Mouse (Mus musculus) MEL-GATA-1-ER (cell line): ENCODE data around the gene Ifna13.

Experiments used
- DNase-seq: peaks from one replicate; pipeline ENCODE4 v3.0.0-alpha.2; 2012; ENCODE audit warnings: low read depth; ENCODE audit errors: extremely low read depth

The Ifna13 gene

DNA sequence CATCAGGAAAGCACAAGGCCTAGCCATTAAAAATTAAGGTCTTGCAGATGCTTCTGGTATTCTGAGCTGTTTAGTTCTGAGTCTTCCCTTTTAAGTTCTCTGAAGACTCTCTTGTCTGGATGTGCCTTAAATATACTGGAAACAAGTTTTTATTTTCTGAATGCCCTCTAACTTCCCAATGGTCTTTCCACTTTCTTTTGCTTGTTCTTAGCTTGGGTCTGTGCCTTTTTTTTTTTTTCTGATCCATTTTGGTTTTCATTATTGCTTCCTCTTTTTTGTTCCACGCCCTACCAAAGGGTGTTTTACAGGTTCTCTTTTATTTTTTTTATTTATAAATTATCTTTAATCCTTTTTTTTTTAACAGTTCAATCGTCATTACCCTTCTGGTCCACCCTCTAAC is at the start of gene Ifna13:
TSS of gene Ifna13 (minus strand) at position 101 of the 400 bp plus-strand sequence.
- DNase-seq = peak; percentile 18

DNA sequence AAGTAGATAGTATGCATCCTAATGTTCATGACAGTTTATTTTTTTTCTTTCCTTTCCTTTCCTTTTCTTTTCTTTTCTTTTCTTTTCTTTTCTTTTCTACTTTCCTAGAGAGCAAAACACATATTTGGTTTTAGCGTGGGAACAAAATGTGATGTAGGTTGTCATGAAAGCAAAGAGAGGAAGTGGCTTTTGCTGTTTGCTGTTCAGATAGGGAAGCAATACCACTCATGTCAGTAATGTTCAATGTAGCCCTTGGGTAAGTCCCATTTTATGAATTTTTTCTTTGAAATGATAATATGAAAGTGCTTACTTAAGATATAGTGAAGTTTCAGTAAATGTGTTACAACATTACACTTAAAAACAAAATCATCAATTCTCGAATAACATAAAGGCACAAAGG is 49.1 kb upstream of the Ifna13 start:
- DNase-seq = no peak

DNA sequence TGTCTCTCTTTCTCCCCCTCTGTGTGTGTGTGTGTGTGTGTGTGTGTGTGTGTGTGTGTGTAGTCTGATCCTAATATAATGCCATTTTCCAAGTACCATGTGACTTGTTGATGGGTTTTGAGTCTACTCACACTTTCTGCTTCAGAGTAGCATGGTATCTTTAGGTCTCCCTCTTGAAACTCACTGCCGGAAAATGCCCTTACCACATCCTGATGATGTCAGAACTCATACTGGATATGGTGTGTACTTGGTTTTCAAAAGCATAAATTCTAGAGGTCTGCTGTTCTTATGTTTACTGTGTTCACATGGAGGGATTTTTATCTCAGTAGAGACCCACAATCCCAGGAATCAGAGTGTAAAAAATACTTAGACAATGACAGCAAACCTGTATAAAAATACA is 48.3 kb upstream of the Ifna13 start:
- DNase-seq = no peak

DNA sequence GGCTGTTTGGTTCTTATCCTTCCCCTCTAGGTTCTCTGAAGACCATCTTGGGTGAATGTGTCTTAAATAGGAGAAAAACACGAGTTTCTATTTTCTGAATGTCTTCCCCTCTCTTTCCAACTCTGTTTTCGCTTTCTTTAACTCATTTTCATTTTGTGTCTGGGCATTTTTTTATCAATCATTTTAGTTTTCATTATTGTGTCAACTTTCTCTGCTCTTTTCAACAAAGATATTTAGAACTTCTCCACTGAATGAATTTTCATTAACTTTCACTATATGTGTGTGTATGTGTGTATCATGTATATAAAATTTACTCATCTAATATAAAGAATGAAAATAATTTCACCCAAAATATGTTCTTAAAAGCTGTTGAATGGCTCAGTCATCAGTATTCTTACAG is 47.0 kb upstream of the Ifna13 start, which contains the start of gene Ifnab:
TSS of gene Ifnab (minus strand) at position 101 of the 400 bp plus-strand sequence.
- no peak for DNase-seq

DNA sequence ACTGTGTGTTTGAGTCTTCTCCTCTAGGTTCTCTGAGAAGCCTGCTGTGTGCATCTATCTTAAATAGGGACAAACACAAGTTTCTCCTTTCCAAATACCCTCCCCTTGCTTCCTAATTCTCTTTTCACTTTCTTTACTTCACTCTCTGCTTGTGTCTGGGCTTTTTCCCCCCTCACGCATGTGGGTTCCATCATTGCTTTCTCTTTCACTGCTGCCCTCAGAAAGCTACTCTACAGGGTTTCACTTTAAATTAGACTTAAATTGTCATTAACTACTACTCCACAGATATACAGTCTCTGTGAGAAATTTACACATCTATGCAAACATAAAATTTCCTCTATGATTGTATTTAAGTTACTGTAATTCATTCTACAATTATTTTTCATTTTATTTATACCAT is 39.6 kb upstream of the Ifna13 start, which contains the start of gene Ifna2:
TSS of gene Ifna2 (minus strand) at position 101 of the 400 bp plus-strand sequence.
- DNase-seq = no peak

DNA sequence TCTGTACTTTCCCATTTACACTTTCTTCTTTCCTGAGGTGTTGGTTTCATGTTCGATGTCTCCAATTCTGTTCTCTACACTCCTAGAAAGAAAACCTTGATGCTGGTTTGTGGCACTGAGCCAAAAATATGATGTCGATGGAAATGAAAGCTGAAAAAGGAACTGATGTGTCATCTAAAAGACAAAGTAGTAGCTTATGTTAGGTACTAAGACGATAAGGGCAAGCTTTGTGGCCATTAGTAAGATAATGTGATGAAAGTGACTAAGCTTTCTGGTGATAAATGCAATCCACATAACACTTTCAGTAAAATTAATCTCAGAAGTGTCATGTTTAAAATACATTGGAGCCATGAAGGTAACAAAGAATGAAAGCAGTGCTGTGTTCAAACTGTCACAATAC is 37.1 kb upstream of the Ifna13 start:
- DNase-seq = no peak

DNA sequence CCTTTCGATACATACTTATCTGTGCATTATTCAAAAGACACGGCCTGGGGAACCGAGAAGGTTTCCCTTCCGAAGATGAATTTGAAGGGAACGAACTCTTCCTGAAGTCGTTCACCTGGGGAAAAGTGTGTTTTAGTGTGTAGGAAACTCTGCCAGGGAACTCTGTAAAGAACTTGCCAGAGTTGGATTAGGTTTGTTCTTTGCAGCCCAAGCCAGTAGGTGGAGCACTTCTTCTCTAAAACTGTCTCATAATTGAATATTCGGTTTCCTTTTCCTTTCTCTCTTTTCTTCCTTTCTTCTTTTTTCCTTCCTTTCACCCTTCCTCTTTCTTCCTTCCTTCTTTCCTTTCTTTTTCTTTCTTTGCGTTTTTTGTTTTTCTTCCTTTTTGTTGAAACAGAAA is 36.1 kb upstream of the Ifna13 start:
- no peak for DNase-seq

DNA sequence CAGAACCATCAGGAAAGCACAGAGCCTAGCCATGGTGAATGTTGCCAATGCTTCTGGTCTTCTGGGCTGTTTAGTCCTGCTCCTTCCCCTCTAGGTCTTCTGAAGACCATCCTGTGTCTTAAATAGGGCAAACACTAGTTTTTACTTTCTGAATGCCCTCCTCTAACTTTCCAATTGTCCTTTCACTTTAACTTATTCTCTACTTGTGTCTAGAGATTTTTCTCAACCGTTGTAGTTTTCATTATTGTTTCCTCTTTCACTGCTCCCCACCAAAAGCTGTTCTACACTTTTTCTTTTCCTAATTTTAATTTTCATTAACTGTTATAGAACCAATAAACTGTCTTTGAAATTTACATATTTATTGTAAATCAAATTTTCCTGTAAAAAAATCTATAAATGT is 32.6 kb upstream of the Ifna13 start, which contains the start of gene Ifna16:
TSS of gene Ifna16 (minus strand) at position 101 of the 400 bp plus-strand sequence.
- DNase-seq = no peak

DNA sequence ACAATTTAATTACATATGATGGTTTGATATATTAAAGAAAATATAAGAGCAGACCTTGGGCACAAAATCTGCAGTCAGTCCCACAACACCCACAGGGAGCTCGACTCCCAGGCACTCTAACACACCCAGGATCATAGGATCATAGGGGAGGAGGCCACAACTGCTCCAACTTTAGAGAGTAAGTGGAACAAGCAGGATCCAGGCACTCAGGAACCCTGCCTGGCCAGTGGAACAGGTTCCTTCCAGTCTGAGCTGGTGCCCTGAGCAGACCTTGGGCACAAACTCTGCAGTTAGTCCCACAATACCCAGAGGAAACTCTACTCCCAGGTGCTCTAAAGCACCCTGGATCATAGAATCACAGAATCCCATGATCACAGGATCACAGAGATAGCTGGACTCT is 11.2 kb upstream of the Ifna13 start:
- DNase-seq = no peak

DNA sequence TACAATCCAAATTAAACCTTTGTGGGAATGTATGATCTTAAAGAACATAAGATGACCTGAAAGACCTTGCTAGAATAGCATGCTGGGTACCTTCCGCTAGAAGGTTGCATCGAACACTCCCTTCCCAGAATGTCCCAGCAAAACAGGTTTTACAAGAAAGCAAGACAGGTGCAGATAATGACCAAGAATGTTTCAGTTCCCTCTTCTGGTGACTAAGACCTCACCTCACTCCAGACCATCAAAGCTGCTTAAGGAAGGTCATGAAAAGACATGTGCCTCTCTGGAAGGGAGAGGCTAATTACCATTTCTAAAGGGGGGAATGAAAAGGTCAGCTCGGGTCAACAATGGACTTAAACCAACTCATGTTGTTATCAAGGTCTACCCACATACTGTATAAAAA is 9.4 kb upstream of the Ifna13 start:
- DNase-seq = no peak

DNA sequence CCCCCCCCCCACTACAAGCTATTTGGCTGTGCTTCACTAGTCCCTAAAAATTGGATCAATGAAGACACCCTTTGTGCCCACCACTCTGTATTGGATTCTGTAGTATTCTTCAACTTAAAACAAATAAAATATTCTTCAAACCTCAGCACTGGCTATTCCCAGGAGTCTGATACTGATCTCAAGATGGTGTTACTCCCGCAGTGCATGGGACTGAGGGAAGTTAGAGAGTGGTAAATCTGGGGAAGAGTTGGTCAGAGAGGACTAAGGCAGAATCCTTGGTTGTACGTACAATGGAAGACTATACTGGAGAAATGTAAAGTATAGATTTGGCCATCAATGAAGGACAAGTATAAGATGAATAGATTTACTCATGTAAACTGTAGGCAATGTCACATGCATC is 1.7 kb downstream of the Ifna13 start:
- DNase-seq = peak; percentile 55

DNA sequence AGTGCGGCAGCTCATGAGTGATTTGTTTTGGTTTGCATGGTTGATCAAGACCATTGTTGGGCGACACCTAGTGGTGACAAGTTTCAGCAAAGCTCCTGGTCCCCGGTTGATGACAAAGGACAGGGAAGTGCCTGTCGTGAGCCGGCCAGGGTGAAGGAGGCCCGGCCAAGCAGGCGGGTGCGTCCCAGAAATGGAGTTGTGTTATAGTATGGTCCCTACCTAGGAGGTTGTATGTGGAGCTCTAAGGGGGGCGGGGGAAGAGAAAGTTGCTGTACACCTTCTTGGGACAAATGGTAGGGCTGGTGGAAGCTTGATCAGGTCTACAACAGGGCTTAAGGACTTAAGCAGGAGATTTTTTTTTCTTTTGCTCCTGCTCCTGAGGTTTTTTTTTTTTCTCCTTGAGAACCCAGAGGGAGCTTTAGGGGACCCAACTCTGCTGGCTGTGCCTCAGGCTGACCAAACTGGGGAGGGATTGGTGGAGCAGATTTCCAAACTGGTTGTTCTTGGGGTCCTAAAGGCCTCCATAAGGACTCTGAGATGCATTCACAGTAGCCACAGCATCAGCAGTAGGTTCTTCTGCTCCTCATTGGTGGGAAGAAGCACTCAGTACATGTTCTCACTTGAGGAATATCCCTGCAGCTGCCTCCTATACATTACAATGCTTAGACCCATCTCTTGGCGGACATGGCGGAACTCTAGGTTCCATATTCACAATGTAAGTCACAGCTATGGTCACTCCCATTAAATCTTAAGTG is 3.0 kb downstream of the Ifna13 start:
- DNase-seq = peak; percentile 98

DNA sequence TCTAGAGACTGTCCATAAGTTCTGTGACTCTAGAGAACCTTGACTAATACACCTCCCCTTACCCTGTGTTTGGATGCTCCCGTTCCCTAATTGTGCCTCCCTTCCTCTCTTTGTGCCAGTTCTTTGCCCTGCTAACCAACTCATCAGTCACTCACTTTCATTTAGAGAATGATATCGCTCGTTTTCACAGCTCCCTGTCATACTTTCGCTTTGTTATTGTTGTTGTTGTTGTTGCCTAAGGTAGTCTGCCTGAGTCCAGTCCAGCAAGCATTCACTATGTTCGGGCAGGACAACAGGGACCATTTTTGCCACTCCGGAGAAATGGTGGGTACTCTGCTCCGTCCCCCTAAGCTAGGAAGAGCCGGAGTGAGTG is 3.6 kb downstream of the Ifna13 start:
- no peak for DNase-seq

DNA sequence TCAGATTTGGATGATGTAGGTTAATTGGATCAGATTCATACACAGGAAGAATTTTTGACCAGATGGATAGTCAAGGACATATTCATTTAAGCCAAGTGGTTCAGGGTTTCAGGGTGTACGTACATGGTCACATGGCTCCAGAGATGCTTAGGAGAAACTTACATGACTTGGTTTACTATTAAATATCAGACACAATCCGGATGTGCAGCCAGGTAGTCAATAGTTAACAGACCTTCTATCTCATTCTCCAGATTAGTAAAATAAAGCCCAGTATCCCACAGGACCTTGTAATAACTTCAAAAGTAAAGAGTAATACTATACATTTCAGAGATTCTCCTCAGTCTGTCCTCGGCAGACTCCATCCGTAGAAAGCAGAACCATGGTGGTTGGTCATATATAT is 9.9 kb downstream of the Ifna13 start, which contains the start of gene C87499:
TSS of gene C87499 (minus strand) at position 101 of the 400 bp plus-strand sequence.
- no peak for DNase-seq

DNA sequence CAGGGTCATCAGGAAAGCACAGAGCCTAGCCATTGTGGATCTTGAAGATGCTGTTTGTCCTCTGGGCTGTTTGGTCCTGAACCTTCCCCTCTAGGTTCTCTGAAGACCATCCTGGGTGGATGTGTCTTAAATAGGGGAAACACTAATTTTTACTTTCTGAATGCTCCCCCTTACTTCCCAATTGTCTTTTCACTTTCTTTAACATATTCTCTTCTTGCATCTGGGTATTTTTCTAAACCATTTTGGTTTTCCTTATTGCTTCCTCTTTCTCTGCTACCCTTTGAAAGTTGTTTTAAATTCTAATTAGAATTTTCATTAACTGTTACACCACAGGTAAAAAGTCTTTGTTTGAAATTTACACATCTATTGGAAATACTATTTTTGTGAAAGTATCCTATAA is 41.0 kb downstream of the Ifna13 start, which contains the start of gene Ifna12:
TSS of gene Ifna12 (minus strand) at position 101 of the 400 bp plus-strand sequence.
- DNase-seq = no peak
